Mouse (Mus musculus) kidney, postnatal 10 days (tissue): Measurements from ENCODE around the gene Cul4a.

ENCODE experiments used
- DNase-seq: peaks from one replicate; pipeline ENCODE4 v3.0.0; 2021; ENCODE audit warnings: mixed read lengths

The Cul4a gene

DNA sequence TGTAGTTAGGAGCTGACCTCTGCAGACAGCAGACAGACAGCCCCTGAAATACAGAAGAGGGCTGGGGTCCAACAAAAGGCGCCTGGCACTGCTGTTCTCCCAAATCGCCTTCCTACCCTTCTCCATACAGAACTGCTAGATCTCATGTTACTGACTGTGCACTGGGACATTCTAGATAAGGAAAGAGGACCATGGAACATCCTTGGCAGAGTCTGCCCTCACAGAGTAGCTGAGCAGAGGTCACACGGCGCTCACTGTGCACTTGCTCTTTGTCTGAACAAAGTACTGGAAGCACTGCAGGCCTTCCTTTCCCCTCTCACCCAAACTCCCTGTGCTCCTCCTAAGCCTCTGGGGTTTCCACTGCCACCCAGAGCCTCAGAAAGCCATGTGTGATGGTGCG is 36.3 kb downstream of the Cul4a start:
- DNase-seq = no peak

GRCm38 (mm10) chr8:13148476-13148875 is 43.1 kb downstream of the Cul4a start:
- no peak for DNase-seq

GRCm38 (mm10) chr8:13149287-13149686 is 43.9 kb downstream of the Cul4a start:
- no peak for DNase-seq

GRCm38 (mm10) chr8:13149866-13150265 is 44.4 kb downstream of the Cul4a start:
- DNase-seq = no peak

DNA sequence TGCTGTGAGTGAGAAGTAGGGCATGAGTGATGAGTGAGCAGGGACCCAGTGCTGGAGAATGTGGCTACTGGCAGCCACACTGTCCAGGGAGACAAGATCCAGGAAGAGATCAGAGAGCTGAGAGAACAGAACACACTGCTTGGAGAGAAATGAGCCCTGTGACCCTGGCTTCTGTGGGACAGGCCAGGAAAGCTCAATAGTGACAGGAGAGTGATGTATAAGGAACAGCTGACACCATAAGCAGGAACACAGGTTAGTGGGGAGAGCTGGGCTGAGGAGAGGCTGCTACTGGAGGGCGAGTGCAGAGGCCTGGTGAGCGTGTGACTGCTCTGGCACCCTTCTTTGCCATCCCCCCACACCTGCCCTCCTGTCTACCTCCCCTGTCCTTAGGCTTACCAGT is 45.5 kb downstream of the Cul4a start:
- no peak for DNase-seq

DNA sequence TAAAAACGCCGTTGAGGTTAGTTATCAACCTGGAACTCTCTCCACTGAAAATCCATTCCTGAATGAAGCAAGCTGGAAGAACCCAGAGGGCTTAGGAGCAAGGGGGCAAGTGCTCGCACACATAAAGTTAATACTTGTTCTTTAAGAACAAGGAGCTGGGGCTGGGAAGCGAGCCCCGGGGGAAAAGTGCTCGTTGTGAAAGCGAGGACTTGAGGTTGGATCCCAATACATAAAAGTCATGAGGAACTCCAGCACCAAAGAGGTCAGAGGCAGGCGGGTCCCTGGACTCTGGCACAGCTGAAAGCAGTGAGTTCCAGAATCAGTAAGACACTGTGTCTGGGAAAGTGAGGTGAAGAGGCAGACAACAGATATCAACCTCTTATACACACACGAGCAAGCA is 48.7 kb downstream of the Cul4a start:
- no peak for DNase-seq

DNA sequence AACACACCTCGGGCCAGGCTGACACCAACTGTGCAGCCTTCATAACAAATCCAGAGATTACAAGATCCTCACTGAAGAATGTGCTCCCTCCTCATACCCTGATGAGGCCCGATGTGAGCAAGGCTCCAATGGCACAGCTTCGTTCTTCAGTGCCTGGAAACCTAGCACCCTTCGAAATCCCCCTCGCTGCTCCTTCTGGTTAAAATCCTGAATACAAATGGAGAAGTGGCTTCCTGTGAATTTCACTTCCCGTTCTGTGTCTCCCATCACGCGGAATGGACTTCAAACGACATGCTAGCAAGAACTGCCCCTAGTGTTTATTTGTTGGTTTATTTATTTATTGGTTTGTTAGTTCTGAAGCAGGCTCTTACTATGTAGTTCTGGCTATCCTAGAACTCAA is 49.9 kb downstream of the Cul4a start:
- DNase-seq = no peak

DNA sequence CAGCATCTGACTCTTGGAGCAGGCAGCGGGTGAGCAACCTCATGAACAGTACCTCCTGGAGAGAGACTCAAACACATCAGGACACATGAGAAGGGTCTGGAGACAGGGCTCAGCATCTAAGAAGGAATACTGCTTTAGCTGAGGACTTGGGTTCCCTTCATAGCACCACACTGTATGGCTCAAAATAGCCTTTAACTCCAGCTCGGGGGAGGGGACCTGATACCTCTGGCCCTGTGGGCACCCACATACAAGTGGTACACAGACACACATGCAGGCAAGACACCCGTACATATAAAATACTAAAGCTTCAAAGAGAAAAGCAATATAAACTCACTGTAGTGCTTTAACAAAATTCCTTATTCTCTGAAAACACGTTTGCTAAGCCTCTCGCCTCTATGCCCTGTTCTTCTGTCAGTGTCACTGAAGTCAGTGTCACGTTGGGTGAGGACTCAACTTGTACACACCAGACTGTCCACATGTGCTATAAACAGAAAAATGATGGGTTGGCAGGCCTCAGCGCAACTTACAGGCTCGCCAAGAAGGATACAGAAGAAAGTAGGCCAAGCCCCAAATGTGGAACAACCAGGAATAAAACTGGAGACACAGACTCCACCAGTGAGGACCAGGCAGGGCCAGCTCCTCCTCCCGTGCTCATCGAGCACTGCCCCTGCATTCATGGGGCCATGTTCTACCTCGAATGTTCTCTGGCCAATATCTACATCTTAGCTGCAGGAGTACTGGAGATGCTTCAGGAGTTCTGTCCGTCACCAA is 51.1 kb downstream of the Cul4a start:
- DNase-seq = no peak

- DNase-seq = peak; percentile 100
Measured at GRCm38 (mm10) chr8:13158718-13159376, 53.4 kb downstream of the Cul4a start, which contains the start of gene Lamp1. TSS of gene Lamp1 (plus strand) at chr8:13159161.

DNA sequence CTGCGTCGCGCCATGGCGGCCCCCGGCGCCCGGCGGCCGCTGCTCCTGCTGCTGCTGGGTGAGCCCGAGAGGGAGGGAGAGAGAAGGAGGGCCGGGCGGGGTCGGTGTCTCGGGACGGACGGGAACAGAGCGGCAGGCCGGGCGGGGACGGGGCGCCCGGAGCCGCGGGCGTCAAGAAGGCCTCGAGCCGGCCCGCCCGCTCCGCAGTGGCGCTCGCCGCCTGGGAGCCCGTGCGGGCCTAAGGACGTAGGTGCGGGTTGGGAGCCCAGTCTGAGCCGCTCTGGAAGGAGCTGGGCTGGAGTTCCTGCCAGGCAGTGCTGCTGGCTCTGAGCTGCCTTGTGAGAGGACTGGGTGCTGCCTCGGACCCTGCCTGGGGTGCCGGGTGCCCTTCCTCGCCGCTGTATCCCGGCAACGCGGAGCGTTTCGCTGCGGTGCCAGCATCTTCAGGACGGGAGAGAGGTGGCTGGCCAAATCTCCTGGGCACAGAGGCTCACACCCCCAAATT is 54.0 kb downstream of the Cul4a start:
- no peak for DNase-seq

- DNase-seq = no peak
Measured at GRCm38 (mm10) chr8:13160691-13161090, 55.3 kb downstream of the Cul4a start.

DNA sequence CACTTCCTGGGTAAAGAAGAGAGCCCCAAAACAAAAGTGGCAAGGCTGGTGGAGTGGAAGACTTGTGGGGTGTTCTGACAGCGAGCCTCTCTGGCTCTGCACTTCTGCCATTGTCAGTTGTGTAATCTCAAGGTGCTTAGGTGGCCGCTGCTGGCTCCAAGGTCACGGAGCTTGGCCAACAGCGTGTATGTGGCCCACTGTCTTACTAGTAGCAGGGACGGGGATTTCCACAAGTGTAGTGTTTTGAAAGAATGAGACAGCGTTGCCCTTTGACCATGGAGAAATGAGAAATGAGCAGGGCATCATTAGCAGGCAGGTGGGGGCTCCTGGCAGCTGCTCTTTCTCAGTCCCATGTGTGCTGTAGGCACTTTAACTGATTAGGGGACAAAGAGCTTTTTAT is 56.7 kb downstream of the Cul4a start:
- no peak for DNase-seq

GRCm38 (mm10) chr8:13163563-13163962 is 58.1 kb downstream of the Cul4a start:
- DNase-seq = no peak

- no peak for DNase-seq
Measured at GRCm38 (mm10) chr8:13164361-13164760, 58.9 kb downstream of the Cul4a start.

GRCm38 (mm10) chr8:13170510-13170909 is 65.1 kb downstream of the Cul4a start:
- DNase-seq = no peak

DNA sequence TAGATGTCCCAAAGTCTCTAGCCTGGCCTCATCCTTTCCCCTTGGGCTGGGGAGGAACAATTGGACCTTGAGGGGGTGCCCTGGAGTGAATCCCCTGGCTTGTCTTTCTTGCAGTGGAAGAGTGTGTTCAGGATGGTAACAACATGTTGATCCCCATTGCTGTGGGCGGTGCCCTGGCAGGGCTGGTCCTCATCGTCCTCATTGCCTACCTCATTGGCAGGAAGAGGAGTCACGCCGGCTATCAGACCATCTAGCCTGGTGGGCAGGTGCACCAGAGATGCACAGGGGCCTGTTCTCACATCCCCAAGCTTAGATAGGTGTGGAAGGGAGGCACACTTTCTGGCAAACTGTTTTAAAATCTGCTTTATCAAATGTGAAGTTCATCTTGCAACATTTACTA is 68.9 kb downstream of the Cul4a start:
- no peak for DNase-seq

GRCm38 (mm10) chr8:13174811-13175210 is 69.4 kb downstream of the Cul4a start:
- no peak for DNase-seq

GRCm38 (mm10) chr8:13175650-13176049 is 70.2 kb downstream of the Cul4a start:
- no peak for DNase-seq

GRCm38 (mm10) chr8:13177173-13177852 is 71.9 kb downstream of the Cul4a start:
- DNase-seq = no peak

DNA sequence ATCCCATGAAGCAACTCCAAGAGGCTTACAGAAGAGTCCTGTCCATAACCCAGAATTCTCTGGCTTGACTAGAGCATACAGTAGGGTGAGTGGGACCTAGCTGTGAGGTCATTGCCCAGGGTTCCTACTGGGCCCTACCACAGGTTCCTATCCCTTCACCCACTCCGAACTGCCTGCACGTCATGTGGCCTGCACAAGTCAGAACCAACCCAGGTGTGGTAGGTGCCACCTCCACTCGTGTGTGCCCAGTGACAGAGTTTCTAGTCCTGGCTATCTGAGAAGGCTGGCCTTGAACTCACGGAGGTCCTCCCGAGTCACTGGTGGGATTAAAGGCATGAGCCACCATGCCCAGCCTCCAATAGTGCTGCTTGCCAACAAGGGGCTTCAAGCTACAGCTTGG is 72.7 kb downstream of the Cul4a start:
- DNase-seq = no peak

- no peak for DNase-seq
Measured at GRCm38 (mm10) chr8:13179482-13179881, 74.1 kb downstream of the Cul4a start.

- DNase-seq = no peak
Measured at GRCm38 (mm10) chr8:13179948-13180347, 74.5 kb downstream of the Cul4a start.

- DNase-seq = no peak
Measured at GRCm38 (mm10) chr8:13180408-13180807, 75.0 kb downstream of the Cul4a start.
